Mouse (Mus musculus): ENCODE results near the gene Lsmem1.

Gene Lsmem1

GRCm38 (mm10) chr12:40199302-40199701 lies at the start of gene Lsmem1:
Gene Lsmem1 (minus strand): TSS chr12:40199490.
- peak; percentile 61 to 74 for DNase-seq

GRCm38 (mm10) chr12:40248454-40249180 lies 49.3 kb upstream of the Lsmem1 start, which contains the start of gene Ifrd1:
Gene Ifrd1 (minus strand): TSS chr12:40248504.
- no peak for DNase-seq

GRCm38 (mm10) chr12:40247976-40248375 lies 48.7 kb upstream of the Lsmem1 start:
- DNase-seq = no peak

- DNase-seq = no peak
Measured at GRCm38 (mm10) chr12:40247384-40247783, 48.1 kb upstream of the Lsmem1 start.

GRCm38 (mm10) chr12:40245434-40245970 lies 46.2 kb upstream of the Lsmem1 start:
- no peak for DNase-seq

GRCm38 (mm10) chr12:40244926-40245325 lies 45.6 kb upstream of the Lsmem1 start:
- no peak for DNase-seq

- no peak for DNase-seq
Measured at GRCm38 (mm10) chr12:40243821-40244221, 44.5 kb upstream of the Lsmem1 start.

- DNase-seq = no peak
Measured at GRCm38 (mm10) chr12:40243241-40243640, 44.0 kb upstream of the Lsmem1 start.

- DNase-seq = no peak
Measured at GRCm38 (mm10) chr12:40239161-40239560, 39.9 kb upstream of the Lsmem1 start.

GRCm38 (mm10) chr12:40232231-40232630 lies 32.9 kb upstream of the Lsmem1 start:
- no peak for DNase-seq

GRCm38 (mm10) chr12:40231632-40232031 lies 32.3 kb upstream of the Lsmem1 start:
- DNase-seq = no peak

GRCm38 (mm10) chr12:40224171-40224880 lies 25.0 kb upstream of the Lsmem1 start:
- DNase-seq = no peak

GRCm38 (mm10) chr12:40223676-40224075 lies 24.4 kb upstream of the Lsmem1 start:
- no peak for DNase-seq

GRCm38 (mm10) chr12:40223082-40223619 lies 23.9 kb upstream of the Lsmem1 start:
- peak; percentile 98 for DNase-seq

GRCm38 (mm10) chr12:40222251-40223081 lies 23.2 kb upstream of the Lsmem1 start:
- DNase-seq = peak; percentile 87 to 92

- no peak for DNase-seq
Measured at GRCm38 (mm10) chr12:40221611-40222010, 22.3 kb upstream of the Lsmem1 start.

- no peak for DNase-seq
Measured at GRCm38 (mm10) chr12:40220896-40221295, 21.6 kb upstream of the Lsmem1 start.

GRCm38 (mm10) chr12:40220001-40220570 lies 20.8 kb upstream of the Lsmem1 start:
- no peak for DNase-seq

GRCm38 (mm10) chr12:40218430-40218945 lies 19.2 kb upstream of the Lsmem1 start:
- no peak for DNase-seq

GRCm38 (mm10) chr12:40217776-40218175 lies 18.5 kb upstream of the Lsmem1 start:
- no peak for DNase-seq

GRCm38 (mm10) chr12:40214888-40215876 lies 15.9 kb upstream of the Lsmem1 start:
- no peak for DNase-seq

All from thymus, postnatal 36 days (tissue).